Mouse (Mus musculus) heart, embryonic 16.5 days (tissue): ENCODE measurements at regions not wholly inside any gene's neighbourhood (a gene's known extent, or its start where the extent isn't known, plus 50 kb on each side); places are given as distances from the start of the nearest gene placed in this dataset.

Experiments used
- ATAC-seq: fragments of 200-750 bp; cut with Nextera tagmentation; replicated peaks from 2 replicates; pipeline ENCODE4 v1.8.0; 2017; ENCODE audit warnings: moderate number of reproducible peaks; ENCODE audit not compliant: insufficient read depth, low FRiP score; ENCODE audit errors: extremely low read depth
- H3K27ac ChIP-seq: fragments of 300-500 bp; sonication (generic); 2 replicates; pipeline ENCODE4 v1.5.1; 2014; ENCODE audit warnings: mild to moderate bottlenecking, low read length, control low read depth, moderate library complexity
- H3K27me3 ChIP-seq: fragments of 300-500 bp; sonication (generic); 2 replicates; pipeline ENCODE4 v1.6.1; 2014; ENCODE audit warnings: low read length, mixed read lengths; ENCODE audit not compliant: control insufficient read depth, insufficient read depth
- H3K36me3 ChIP-seq: fragments of 300-500 bp; sonication (generic); 2 replicates; pipeline ENCODE4 v1.6.1; 2014; ENCODE audit not compliant: control insufficient read depth, insufficient read depth
- H3K4me1 ChIP-seq: fragments of 300-500 bp; sonication (generic); 2 replicates; pipeline ENCODE4 v1.6.1; 2014; ENCODE audit warnings: low read length, mixed read lengths; ENCODE audit not compliant: control insufficient read depth, insufficient read depth
- H3K4me2 ChIP-seq: fragments of 300-500 bp; sonication (generic); 2 replicates; pipeline ENCODE4 v1.6.1; 2014; ENCODE audit warnings: low read depth, mild to moderate bottlenecking, control low read depth, low read length
- H3K4me3 ChIP-seq: fragments of 300-500 bp; sonication (generic); 2 replicates; pipeline ENCODE4 v1.5.1; 2014; ENCODE audit warnings: mild to moderate bottlenecking, control low read depth, low read length
- H3K9ac ChIP-seq: fragments of 300-500 bp; sonication (generic); 2 replicates; pipeline ENCODE4 v1.6.1; 2014; ENCODE audit warnings: low read length, control low read depth
- H3K9me3 ChIP-seq: fragments of 300-500 bp; sonication (generic); replicated peaks from 2 replicates; pipeline ENCODE4 v1.6.1; 2016; ENCODE audit warnings: low read length; ENCODE audit not compliant: control insufficient read depth
- WGBS: fragments of 180-500 bp; shearing (Covaris S2); extraction: QIAGEN DNeasy Blood & Tissue Kit; methylation state at CpG from one replicate; pipeline ENCODE4 v1.1.7; 2014; 5-methylcytosine and 5-hydroxymethylcytosine counted together

GRCm38 (mm10) chr6:138754955-138755303 is 96.6 kb upstream of the Igbp1b start:
- Histone ChIP-seq H3K4me2 (no peak overlapping the region), H3K27me3 (no peaks in the 10 kb centered on the region), H3K9me3 (no peaks in the 10 kb centered on the region), H3K9ac (no peak overlapping the region), H3K4me1 (no peaks in the 10 kb centered on the region), H3K27ac (no peak overlapping the region), H3K36me3 (no peaks in the 10 kb centered on the region), H3K4me3 (no peak overlapping the region)
- ATAC-seq = no peak
- 74% methylated on average over 5 of the region's 5 CpGs for WGBS

- Histone ChIP-seq H3K9ac (no peak overlapping the region), H3K9me3 (no peaks in the 10 kb centered on the region), H3K4me2 (no peak overlapping the region), H3K36me3 (no peaks in the 10 kb centered on the region), H3K27ac (no peak overlapping the region), H3K4me1 (no peaks in the 10 kb centered on the region), H3K4me3 (no peak overlapping the region), H3K27me3 (no peaks in the 10 kb centered on the region)
- ATAC-seq = no peak
- 71% methylated on average over 2 of the region's 2 CpGs for WGBS
Observed at GRCm38 (mm10) chr6:138754302-138754954, 96.1 kb upstream of the Igbp1b start.

GRCm38 (mm10) chr6:138717698-138718097 is 59.4 kb upstream of the Igbp1b start:
- Histone ChIP-seq H3K27ac (no peak overlapping the region), H3K4me3 (no peak overlapping the region), H3K4me2 (no peak overlapping the region), H3K9me3 (no peaks in the 10 kb centered on the region), H3K9ac (no peak overlapping the region), H3K4me1 (no peaks in the 10 kb centered on the region), H3K36me3 (no peaks in the 10 kb centered on the region), H3K27me3 (no peaks in the 10 kb centered on the region)
- ATAC-seq = no peak
